Mouse (Mus musculus): Measurements from ENCODE around the gene 4930590J08Rik. TPM values are rescaled to one million over a fixed set of nuclear protein-coding genes. Genes with fewer than 3 reads are reported as not detected.
"Not testable (repeated sequence)": the region's sequence is repeated elsewhere in the genome, so short reads cannot be mapped to it uniquely, and the experiment has no call there.

Gene 4930590J08Rik
- 0.40 and 1.2 TPM in 2 replicates for polyA plus RNA-seq (2014; fragmentation: Nextera tagmentation; extraction: Ambion mirVana)

DNA sequence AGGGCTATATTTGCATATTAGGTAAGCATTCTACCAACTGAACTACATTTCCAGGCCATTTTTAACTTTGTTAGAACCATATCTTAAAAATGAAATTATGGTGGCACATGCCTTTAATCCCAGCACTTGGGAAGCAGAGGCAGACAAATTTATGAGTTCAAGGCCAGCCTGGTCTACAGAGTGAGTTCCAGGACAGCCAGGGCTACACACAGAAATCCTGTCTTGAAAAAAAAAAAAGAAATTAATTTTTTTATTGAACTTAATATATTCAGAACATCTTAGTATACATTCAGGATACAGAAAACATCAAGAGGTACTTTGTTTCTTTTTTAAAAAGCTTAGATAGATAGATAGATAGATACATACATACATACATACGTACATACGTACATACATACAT is at the start of gene 4930590J08Rik:
4930590J08Rik (plus strand) TSS at position 301 of the 400 bp plus-strand sequence.
- not testable (repeated sequence) for H3K4me1 ChIP-seq (replicated peaks; ENCODE audit: control insufficient read depth, insufficient read depth, low read length); DNase-seq (ENCODE audit: low spot score); H3K4me2 ChIP-seq (replicated peaks; ENCODE audit: low read depth, low read length); H3K4me3 ChIP-seq (ENCODE audit: low read depth, low read length); H3K9me3 ChIP-seq (ENCODE audit: control insufficient read depth, low read length); ATAC-seq (ENCODE audit: low FRiP score); H3K27ac ChIP-seq (ENCODE audit: low read depth, low read length); H3K9ac ChIP-seq (ENCODE audit: low read depth, low read length); H3K27me3 ChIP-seq (ENCODE audit: control insufficient read depth, insufficient read depth, low read length)
- WGBS = 94% methylated on average over 2 of the region's 2 CpGs
- peaks cover 18% of the 10 kb centered on the region for H3K36me3 ChIP-seq (ENCODE audit: control insufficient read depth, insufficient read depth, low read length)

DNA sequence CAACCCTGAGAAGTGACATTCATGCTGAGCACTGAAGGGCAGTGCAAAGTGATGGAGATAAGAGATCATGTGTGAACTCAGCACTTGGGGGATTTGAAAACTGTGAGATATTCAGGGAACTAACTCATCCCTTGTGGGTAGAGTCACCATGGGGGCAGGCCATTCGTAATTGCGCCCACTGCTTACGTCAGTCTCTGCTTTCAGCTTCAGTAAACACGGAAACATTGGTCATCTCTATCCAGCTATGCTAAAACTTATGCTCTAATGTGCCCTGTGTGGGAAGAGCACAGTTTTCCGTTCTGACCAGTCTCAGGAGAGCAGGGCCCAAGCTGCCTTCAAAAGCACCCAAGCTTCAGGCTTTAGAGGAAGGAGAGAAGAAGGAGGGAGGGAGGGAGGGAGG is 44.3 kb upstream of the 4930590J08Rik start:
- H3K9ac ChIP-seq (ENCODE audit: low read depth, low read length) = no peak overlapping the region
- no peak for ATAC-seq (ENCODE audit: low FRiP score)
- H3K27ac ChIP-seq (ENCODE audit: low read depth, low read length) = no peak overlapping the region
- no peak for DNase-seq (ENCODE audit: low spot score)
- H3K4me2 ChIP-seq (replicated peaks; ENCODE audit: low read depth, low read length) = no peak overlapping the region
- H3K9me3 ChIP-seq (ENCODE audit: control insufficient read depth, low read length) = no peaks in the 10 kb centered on the region
- no peak overlapping the region for H3K4me3 ChIP-seq (ENCODE audit: low read depth, low read length)
- H3K27me3 ChIP-seq (ENCODE audit: control insufficient read depth, insufficient read depth, low read length) = no peaks in the 10 kb centered on the region
- WGBS = 74% methylated on average over 5 of the region's 5 CpGs
- no peaks in the 10 kb centered on the region for H3K36me3 ChIP-seq (ENCODE audit: control insufficient read depth, insufficient read depth, low read length)
- no peaks in the 10 kb centered on the region for H3K4me1 ChIP-seq (replicated peaks; ENCODE audit: control insufficient read depth, insufficient read depth, low read length)

DNA sequence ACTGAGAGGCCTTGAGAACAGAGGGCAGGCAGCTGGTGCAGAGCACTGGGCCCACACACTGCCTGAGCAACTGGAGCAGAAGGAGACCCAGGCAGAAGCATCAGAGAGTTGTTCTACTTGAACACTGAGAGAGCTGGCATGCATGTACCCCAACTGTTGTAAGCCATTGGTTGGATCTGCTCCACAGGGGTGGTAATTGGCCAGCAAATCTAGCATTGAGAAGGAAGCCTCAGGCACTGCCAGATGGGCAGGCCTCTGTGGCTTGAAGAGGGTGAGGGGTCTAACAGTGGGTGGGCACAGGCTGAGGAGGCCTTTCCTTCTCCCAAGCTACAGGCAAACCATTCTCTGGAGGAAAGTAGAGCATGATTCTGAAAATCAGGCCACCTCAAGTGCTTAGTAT is 39.8 kb upstream of the 4930590J08Rik start:
- H3K4me2 ChIP-seq (replicated peaks; ENCODE audit: low read depth, low read length) = no peak overlapping the region
- H3K4me3 ChIP-seq (ENCODE audit: low read depth, low read length) = no peak overlapping the region
- H3K36me3 ChIP-seq (ENCODE audit: control insufficient read depth, insufficient read depth, low read length) = no peaks in the 10 kb centered on the region
- DNase-seq (ENCODE audit: low spot score) (no peak), ATAC-seq (ENCODE audit: low FRiP score) (no peak)
- H3K9me3 ChIP-seq (ENCODE audit: control insufficient read depth, low read length) = no peaks in the 10 kb centered on the region
- no peak overlapping the region for H3K27ac ChIP-seq (ENCODE audit: low read depth, low read length)
- H3K9ac ChIP-seq (ENCODE audit: low read depth, low read length) = no peak overlapping the region
- no peaks in the 10 kb centered on the region for H3K4me1 ChIP-seq (replicated peaks; ENCODE audit: control insufficient read depth, insufficient read depth, low read length)
- H3K27me3 ChIP-seq (ENCODE audit: control insufficient read depth, insufficient read depth, low read length) = no peaks in the 10 kb centered on the region

DNA sequence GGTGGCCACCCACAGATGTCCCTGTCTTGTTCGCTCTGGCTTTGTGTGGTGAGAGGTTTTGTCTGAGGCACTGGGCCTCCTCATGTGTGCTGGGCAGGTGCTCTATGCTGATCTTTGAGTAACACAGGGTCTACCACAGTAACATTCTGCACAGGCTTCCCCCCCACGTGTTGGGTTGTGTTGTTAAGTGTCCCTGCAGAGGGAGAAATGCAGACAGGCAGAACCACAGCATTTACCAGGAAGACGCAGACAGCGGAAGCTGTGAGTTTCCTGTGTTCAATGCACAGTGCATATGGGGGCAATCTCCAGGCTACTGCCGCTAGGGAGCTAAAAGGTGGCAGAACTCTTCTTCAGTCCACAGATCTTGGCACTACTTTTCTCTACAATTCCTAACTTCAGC is 38.0 kb upstream of the 4930590J08Rik start:
- DNase-seq (ENCODE audit: low spot score) (no peak), ATAC-seq (ENCODE audit: low FRiP score) (no peak)
- H3K9me3 ChIP-seq (ENCODE audit: control insufficient read depth, low read length) = no peaks in the 10 kb centered on the region
- no peak overlapping the region for H3K4me2 ChIP-seq (replicated peaks; ENCODE audit: low read depth, low read length)
- no peak overlapping the region for H3K9ac ChIP-seq (ENCODE audit: low read depth, low read length)
- 71% methylated on average over 5 of the region's 5 CpGs for WGBS
- H3K27me3 ChIP-seq (ENCODE audit: control insufficient read depth, insufficient read depth, low read length) = no peaks in the 10 kb centered on the region
- no peaks in the 10 kb centered on the region for H3K4me1 ChIP-seq (replicated peaks; ENCODE audit: control insufficient read depth, insufficient read depth, low read length)
- no peak overlapping the region for H3K27ac ChIP-seq (ENCODE audit: low read depth, low read length)
- no peaks in the 10 kb centered on the region for H3K36me3 ChIP-seq (ENCODE audit: control insufficient read depth, insufficient read depth, low read length)
- H3K4me3 ChIP-seq (ENCODE audit: low read depth, low read length) = no peak overlapping the region

DNA sequence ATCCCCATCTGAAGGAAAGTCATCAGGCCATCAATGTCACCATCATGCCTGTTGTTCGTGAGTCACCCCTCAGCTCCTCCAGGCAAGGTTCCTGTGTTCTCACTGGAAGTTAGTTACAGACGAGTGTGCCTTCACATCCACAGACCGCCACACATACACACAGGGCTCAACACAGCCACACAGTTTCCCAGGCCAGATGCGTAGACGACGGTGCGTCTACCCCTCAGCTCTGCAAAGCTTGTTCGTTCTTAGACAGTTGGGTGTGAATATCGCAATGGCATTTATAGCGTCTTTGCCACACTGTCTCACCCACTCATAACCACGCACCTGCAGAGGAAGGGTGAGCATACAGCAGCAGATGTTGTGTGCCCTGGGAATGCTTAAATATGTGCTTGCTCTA is 37.0 kb upstream of the 4930590J08Rik start:
- Histone ChIP-seq H3K27me3 (ENCODE audit: control insufficient read depth, insufficient read depth, low read length) (no peaks in the 10 kb centered on the region), H3K9me3 (ENCODE audit: control insufficient read depth, low read length) (no peaks in the 10 kb centered on the region), H3K4me2 (replicated peaks; ENCODE audit: low read depth, low read length) (no peak overlapping the region), H3K27ac (ENCODE audit: low read depth, low read length) (no peak overlapping the region), H3K4me1 (replicated peaks; ENCODE audit: control insufficient read depth, insufficient read depth, low read length) (no peaks in the 10 kb centered on the region), H3K9ac (ENCODE audit: low read depth, low read length) (no peak overlapping the region), H3K4me3 (ENCODE audit: low read depth, low read length) (no peak overlapping the region), H3K36me3 (ENCODE audit: control insufficient read depth, insufficient read depth, low read length) (no peaks in the 10 kb centered on the region)
- 89% methylated on average over 11 of the region's 11 CpGs for WGBS
- no peak for DNase-seq (ENCODE audit: low spot score)
- no peak for ATAC-seq (ENCODE audit: low FRiP score)

DNA sequence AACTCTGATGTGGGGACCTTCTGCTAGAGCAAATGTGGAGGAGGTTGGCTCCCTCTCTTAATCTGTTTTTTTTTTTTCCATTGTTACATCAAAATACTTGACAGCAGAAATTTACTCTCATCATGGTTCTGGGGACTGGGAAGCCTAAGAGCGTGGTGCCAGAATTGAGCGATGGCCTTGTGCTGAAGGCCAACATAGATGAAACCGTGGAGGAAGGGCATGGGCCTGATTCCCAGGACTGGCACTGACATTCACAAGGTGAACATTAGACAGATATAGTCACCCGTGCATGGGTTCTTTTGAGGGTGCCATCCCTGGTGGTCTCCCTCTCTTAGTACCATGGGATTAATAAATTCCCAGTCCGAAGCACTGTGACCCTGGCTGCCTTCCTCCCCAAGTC is 34.5 kb upstream of the 4930590J08Rik start:
- no peaks in the 10 kb centered on the region for H3K36me3 ChIP-seq (ENCODE audit: control insufficient read depth, insufficient read depth, low read length)
- ATAC-seq (ENCODE audit: low FRiP score) = no peak
- no peak overlapping the region for H3K4me2 ChIP-seq (replicated peaks; ENCODE audit: low read depth, low read length)
- no peak for DNase-seq (ENCODE audit: low spot score)
- H3K4me3 ChIP-seq (ENCODE audit: low read depth, low read length) = no peak overlapping the region
- H3K27ac ChIP-seq (ENCODE audit: low read depth, low read length) = no peak overlapping the region
- no peak overlapping the region for H3K9ac ChIP-seq (ENCODE audit: low read depth, low read length)
- no peaks in the 10 kb centered on the region for H3K27me3 ChIP-seq (ENCODE audit: control insufficient read depth, insufficient read depth, low read length)
- 94% methylated on average over 5 of the region's 5 CpGs for WGBS
- H3K9me3 ChIP-seq (ENCODE audit: control insufficient read depth, low read length) = no peaks in the 10 kb centered on the region
- no peaks in the 10 kb centered on the region for H3K4me1 ChIP-seq (replicated peaks; ENCODE audit: control insufficient read depth, insufficient read depth, low read length)

DNA sequence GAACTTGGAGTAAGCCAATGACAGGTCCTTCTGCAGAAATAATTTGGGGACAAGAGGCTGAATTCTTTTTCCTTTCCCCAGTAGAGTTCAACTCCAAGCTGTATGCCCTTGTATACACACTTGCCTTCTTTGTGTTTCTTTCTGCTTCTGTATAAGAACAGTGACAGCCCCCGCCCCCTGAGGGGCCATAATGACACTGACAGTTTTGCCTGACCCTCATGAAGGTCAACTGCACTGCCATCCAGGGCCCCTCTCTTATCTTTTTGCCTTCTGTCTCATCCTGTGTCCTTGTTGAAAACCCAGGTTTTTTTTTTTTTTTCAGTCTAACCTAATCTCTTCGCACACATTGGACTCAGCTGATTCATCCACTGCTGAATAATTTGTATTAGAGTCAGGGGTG is 29.8 kb upstream of the 4930590J08Rik start:
- no peaks in the 10 kb centered on the region for H3K9me3 ChIP-seq (ENCODE audit: control insufficient read depth, low read length)
- H3K27me3 ChIP-seq (ENCODE audit: control insufficient read depth, insufficient read depth, low read length) = no peaks in the 10 kb centered on the region
- ATAC-seq (ENCODE audit: low FRiP score) (no peak), DNase-seq (ENCODE audit: low spot score) (no peak)
- no peak overlapping the region for H3K4me2 ChIP-seq (replicated peaks; ENCODE audit: low read depth, low read length)
- no peak overlapping the region for H3K27ac ChIP-seq (ENCODE audit: low read depth, low read length)
- WGBS = 72% methylated on average over 2 of the region's 2 CpGs
- no peak overlapping the region for H3K9ac ChIP-seq (ENCODE audit: low read depth, low read length)
- no peaks in the 10 kb centered on the region for H3K36me3 ChIP-seq (ENCODE audit: control insufficient read depth, insufficient read depth, low read length)
- no peaks in the 10 kb centered on the region for H3K4me1 ChIP-seq (replicated peaks; ENCODE audit: control insufficient read depth, insufficient read depth, low read length)
- H3K4me3 ChIP-seq (ENCODE audit: low read depth, low read length) = no peak overlapping the region

DNA sequence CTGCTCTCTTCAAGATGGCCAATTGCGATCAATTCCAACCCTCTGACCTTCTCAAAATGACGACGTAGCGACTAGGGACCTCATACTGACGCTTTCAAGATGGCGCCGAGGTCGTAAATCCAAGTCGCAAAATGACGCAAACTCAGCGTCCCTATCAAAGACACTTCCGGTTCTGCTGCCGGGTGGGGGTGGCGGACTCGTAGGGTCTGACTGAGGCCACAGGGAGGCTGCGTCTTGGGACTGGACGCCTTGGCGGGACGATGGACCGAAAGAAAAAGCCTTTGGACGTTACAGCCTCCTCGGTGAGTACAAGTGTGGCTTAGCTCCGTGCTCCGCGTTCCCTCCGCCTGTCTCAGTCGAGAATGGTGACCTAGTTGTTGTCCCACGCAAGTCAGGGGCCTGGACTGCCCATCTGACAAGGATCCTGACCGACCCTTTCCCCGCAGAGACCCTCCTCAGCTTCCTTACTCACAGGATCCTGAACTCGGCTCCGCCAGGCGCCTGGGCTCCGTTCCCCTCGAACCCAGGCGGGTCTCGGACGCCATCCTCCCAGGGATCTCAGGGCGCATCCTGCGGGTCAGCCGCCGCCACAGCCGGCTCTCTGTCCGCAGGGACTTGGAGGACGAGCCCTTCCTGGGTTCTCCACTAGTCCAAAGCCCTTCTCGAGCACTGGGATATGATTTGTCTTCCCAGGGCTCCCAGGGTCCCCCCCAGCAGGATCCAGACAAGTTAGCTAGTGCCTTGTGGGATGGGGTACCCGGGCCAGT is 24.5 kb upstream of the 4930590J08Rik start, which contains the start of gene Ccdc174:
Ccdc174 (plus strand) TSS at position 169 of the 767 bp plus-strand sequence.
- ATAC-seq (ENCODE audit: low FRiP score) (peak; percentile 93), DNase-seq (ENCODE audit: low spot score) (peak; percentile 96)
- no peaks in the 10 kb centered on the region for H3K27me3 ChIP-seq (ENCODE audit: control insufficient read depth, insufficient read depth, low read length)
- under 1% methylated on average over 45 of the region's 47 CpGs for WGBS
- H3K9ac ChIP-seq (ENCODE audit: low read depth, low read length) = peak within 1 kb of the TSS; percentile 94
- no peaks in the 10 kb centered on the region for H3K36me3 ChIP-seq (ENCODE audit: control insufficient read depth, insufficient read depth, low read length)
- H3K9me3 ChIP-seq (ENCODE audit: control insufficient read depth, low read length) = no peaks in the 10 kb centered on the region
- H3K27ac ChIP-seq (ENCODE audit: low read depth, low read length) = peak within 1 kb of the TSS; percentile 49; the same call in 1 of the 2 replicates
- no peaks in the 10 kb centered on the region for H3K4me1 ChIP-seq (replicated peaks; ENCODE audit: control insufficient read depth, insufficient read depth, low read length)
- H3K4me3 ChIP-seq (ENCODE audit: low read depth, low read length) = peak within 1 kb of the TSS; percentile 97
- peak within 1 kb of the TSS; percentile 63 for H3K4me2 ChIP-seq (replicated peaks; ENCODE audit: low read depth, low read length)

DNA sequence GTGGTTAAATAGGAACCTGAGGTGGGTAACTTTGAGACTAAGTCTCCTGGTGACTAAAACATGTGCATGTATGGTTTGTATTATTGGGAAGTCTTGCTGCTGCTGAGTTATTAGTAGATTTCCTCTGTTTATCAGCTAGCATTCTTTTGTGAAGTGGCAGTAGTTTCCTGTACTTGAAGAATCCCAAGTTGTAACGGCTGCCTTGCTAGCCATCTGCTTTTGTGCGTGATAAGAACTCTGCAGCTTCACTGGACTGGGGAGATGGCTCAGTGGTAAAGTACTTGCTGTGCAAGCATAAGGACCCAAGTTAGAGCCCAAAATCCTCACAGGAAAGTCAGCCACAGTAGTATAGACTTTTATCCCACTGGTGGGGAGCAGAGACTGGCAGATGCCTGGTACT is 18.8 kb upstream of the 4930590J08Rik start:
- 85% methylated on average over 2 of the region's 2 CpGs for WGBS
- DNase-seq (ENCODE audit: low spot score) (no peak), ATAC-seq (ENCODE audit: low FRiP score) (no peak)
- no peak overlapping the region for H3K4me2 ChIP-seq (replicated peaks; ENCODE audit: low read depth, low read length)
- H3K9ac ChIP-seq (ENCODE audit: low read depth, low read length) = no peak overlapping the region
- no peaks in the 10 kb centered on the region for H3K9me3 ChIP-seq (ENCODE audit: control insufficient read depth, low read length)
- H3K4me1 ChIP-seq (replicated peaks; ENCODE audit: control insufficient read depth, insufficient read depth, low read length) = no peaks in the 10 kb centered on the region
- H3K27me3 ChIP-seq (ENCODE audit: control insufficient read depth, insufficient read depth, low read length) = no peaks in the 10 kb centered on the region
- no peak overlapping the region for H3K4me3 ChIP-seq (ENCODE audit: low read depth, low read length)
- no peak overlapping the region for H3K27ac ChIP-seq (ENCODE audit: low read depth, low read length)
- H3K36me3 ChIP-seq (ENCODE audit: control insufficient read depth, insufficient read depth, low read length) = peaks cover 8% of the 10 kb centered on the region; the same call in 1 of the 2 replicates
